Mouse (Mus musculus): ENCODE measurements at regions not wholly inside any gene's neighbourhood (a gene's known extent, or its start where the extent isn't known, plus 50 kb on each side); places are given as distances from the start of the nearest gene placed in this dataset.

GRCm38 (mm10) chr13:93992961-93993360 lies 64.6 kb upstream of the Lhfpl2 start:
- Histone ChIP-seq H3K27me3 (ENCODE audit: insufficient read depth, low read length) (no peaks in the 10 kb centered on the region), H3K4me2 (ENCODE audit: low read length) (no peak overlapping the region), H3K36me3 (ENCODE audit: insufficient read depth, low read length) (no peaks in the 10 kb centered on the region), H3K4me1 (replicated peaks; ENCODE audit: insufficient read depth, low read length) (no peaks in the 10 kb centered on the region), H3K27ac (no peak overlapping the region), H3K4me3 (replicated peaks; ENCODE audit: low read depth, low read length) (no peak overlapping the region), H3K9ac (ENCODE audit: low read depth, low read length) (no peak overlapping the region), H3K9me3 (replicated peaks; ENCODE audit: low read length) (no peaks in the 10 kb centered on the region)
- ATAC-seq (replicated peaks; ENCODE audit: low FRiP score, low read depth) = no peak
- DNase-seq (ENCODE audit: low spot score) = no peak
- no peak for TF ChIP-seq CTCF (IDR thresholded peaks at IDR 0.05; ENCODE audit: low read depth)
- WGBS = 73% methylated on average over 4 of the region's 4 CpGs

DNA sequence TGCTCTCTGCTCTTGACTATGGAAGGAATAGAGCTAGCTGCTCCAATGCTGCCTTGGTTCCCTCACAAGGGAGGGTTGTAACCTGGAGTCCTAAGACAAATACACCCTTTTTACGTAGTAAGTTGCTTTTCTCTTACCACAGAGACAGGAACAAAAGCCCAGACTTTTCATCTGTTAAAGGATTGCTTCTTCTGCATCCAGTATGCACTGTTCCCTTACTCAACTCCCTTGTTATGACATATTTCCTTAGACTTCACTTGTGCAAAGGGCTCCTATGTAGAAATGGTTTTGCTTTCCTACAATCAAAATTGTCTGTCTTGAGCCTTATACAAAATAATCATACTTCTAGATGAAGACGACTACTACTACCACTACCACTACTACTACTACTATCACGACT lies 62.2 kb upstream of the Lhfpl2 start:
- no peaks in the 10 kb centered on the region for H3K9me3 ChIP-seq (replicated peaks; ENCODE audit: low read length)
- H3K4me2 ChIP-seq (ENCODE audit: low read length) = no peak overlapping the region
- DNase-seq (ENCODE audit: low spot score) = no peak
- no peak for ATAC-seq (replicated peaks; ENCODE audit: low FRiP score, low read depth)
- WGBS = 92% methylated on average over 3 of the region's 3 CpGs
- H3K27ac ChIP-seq = no peak overlapping the region
- no peaks in the 10 kb centered on the region for H3K4me1 ChIP-seq (replicated peaks; ENCODE audit: insufficient read depth, low read length)
- TF ChIP-seq CTCF (IDR thresholded peaks at IDR 0.05; ENCODE audit: low read depth) = no peak
- H3K27me3 ChIP-seq (ENCODE audit: insufficient read depth, low read length) = no peaks in the 10 kb centered on the region
- no peak overlapping the region for H3K4me3 ChIP-seq (replicated peaks; ENCODE audit: low read depth, low read length)
- H3K36me3 ChIP-seq (ENCODE audit: insufficient read depth, low read length) = no peaks in the 10 kb centered on the region
- H3K9ac ChIP-seq (ENCODE audit: low read depth, low read length) = no peak overlapping the region

GRCm38 (mm10) chr13:93996535-93997382 lies 60.8 kb upstream of the Lhfpl2 start:
- 58% methylated on average over 10 of the region's 10 CpGs for WGBS
- no peak overlapping the region for H3K4me2 ChIP-seq (ENCODE audit: low read length)
- H3K27me3 ChIP-seq (ENCODE audit: insufficient read depth, low read length) = no peaks in the 10 kb centered on the region
- no peak overlapping the region for H3K9ac ChIP-seq (ENCODE audit: low read depth, low read length)
- no peaks in the 10 kb centered on the region for H3K9me3 ChIP-seq (replicated peaks; ENCODE audit: low read length)
- no peak overlapping the region for H3K4me3 ChIP-seq (replicated peaks; ENCODE audit: low read depth, low read length)
- H3K4me1 ChIP-seq (replicated peaks; ENCODE audit: insufficient read depth, low read length) = no peaks in the 10 kb centered on the region
- DNase-seq (ENCODE audit: low spot score) (no peak), ATAC-seq (replicated peaks; ENCODE audit: low FRiP score, low read depth) (no peak)
- H3K36me3 ChIP-seq (ENCODE audit: insufficient read depth, low read length) = no peaks in the 10 kb centered on the region
- H3K27ac ChIP-seq = no peak overlapping the region
- no peak for TF ChIP-seq CTCF (IDR thresholded peaks at IDR 0.05; ENCODE audit: low read depth)

GRCm38 (mm10) chr13:93997981-93998380 lies 59.6 kb upstream of the Lhfpl2 start:
- no peak overlapping the region for H3K9ac ChIP-seq (ENCODE audit: low read depth, low read length)
- H3K4me1 ChIP-seq (replicated peaks; ENCODE audit: insufficient read depth, low read length) = no peaks in the 10 kb centered on the region
- no peak for TF ChIP-seq CTCF (IDR thresholded peaks at IDR 0.05; ENCODE audit: low read depth)
- WGBS = 47% methylated on average over 6 of the region's 6 CpGs
- no peak overlapping the region for H3K4me3 ChIP-seq (replicated peaks; ENCODE audit: low read depth, low read length)
- ATAC-seq (replicated peaks; ENCODE audit: low FRiP score, low read depth) (0 out of 2 replicates have a peak, but pooled peaks have one; percentile 36), DNase-seq (ENCODE audit: low spot score) (no peak)
- no peaks in the 10 kb centered on the region for H3K9me3 ChIP-seq (replicated peaks; ENCODE audit: low read length)
- H3K27ac ChIP-seq = no peak overlapping the region
- H3K27me3 ChIP-seq (ENCODE audit: insufficient read depth, low read length) = no peaks in the 10 kb centered on the region
- no peaks in the 10 kb centered on the region for H3K36me3 ChIP-seq (ENCODE audit: insufficient read depth, low read length)
- H3K4me2 ChIP-seq (ENCODE audit: low read length) = no peak overlapping the region

GRCm38 (mm10) chr13:93998406-93998805 lies 59.2 kb upstream of the Lhfpl2 start:
- no peak overlapping the region for H3K27ac ChIP-seq
- no peak overlapping the region for H3K9ac ChIP-seq (ENCODE audit: low read depth, low read length)
- no peaks in the 10 kb centered on the region for H3K9me3 ChIP-seq (replicated peaks; ENCODE audit: low read length)
- no peak for DNase-seq (ENCODE audit: low spot score)
- no peak overlapping the region for H3K4me2 ChIP-seq (ENCODE audit: low read length)
- no peak for ATAC-seq (replicated peaks; ENCODE audit: low FRiP score, low read depth)
- H3K4me3 ChIP-seq (replicated peaks; ENCODE audit: low read depth, low read length) = no peak overlapping the region
- TF ChIP-seq CTCF (IDR thresholded peaks at IDR 0.05; ENCODE audit: low read depth) = no peak
- H3K36me3 ChIP-seq (ENCODE audit: insufficient read depth, low read length) = no peaks in the 10 kb centered on the region
- H3K4me1 ChIP-seq (replicated peaks; ENCODE audit: insufficient read depth, low read length) = no peaks in the 10 kb centered on the region
- no peaks in the 10 kb centered on the region for H3K27me3 ChIP-seq (ENCODE audit: insufficient read depth, low read length)
- WGBS = 53% methylated on average over 1 of the region's 1 CpGs

DNA sequence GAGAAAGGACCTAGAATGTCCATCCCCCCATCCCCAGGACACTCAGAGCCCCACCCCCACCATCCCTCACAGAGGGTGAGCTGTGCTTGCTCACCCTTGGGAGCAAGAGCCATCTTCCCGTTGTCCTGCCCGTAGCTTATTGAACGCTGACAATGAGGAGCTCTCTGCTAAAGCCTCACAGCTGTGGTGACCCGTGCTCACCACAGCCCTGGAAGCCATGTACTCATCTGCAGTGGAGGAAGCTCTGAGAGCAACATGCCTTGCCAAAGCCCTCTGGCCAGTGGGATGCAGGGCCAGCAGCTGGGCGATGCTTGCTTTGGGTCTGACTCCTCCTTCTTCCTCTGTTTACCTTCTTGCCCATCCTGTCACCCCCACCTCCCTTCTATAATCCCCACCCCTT lies 53.8 kb upstream of the Lhfpl2 start:
- Histone ChIP-seq H3K9ac (ENCODE audit: low read depth, low read length) (no peak overlapping the region), H3K27ac (no peak overlapping the region), H3K4me1 (replicated peaks; ENCODE audit: insufficient read depth, low read length) (no peaks in the 10 kb centered on the region), H3K27me3 (ENCODE audit: insufficient read depth, low read length) (no peaks in the 10 kb centered on the region), H3K36me3 (ENCODE audit: insufficient read depth, low read length) (no peaks in the 10 kb centered on the region), H3K4me2 (ENCODE audit: low read length) (no peak overlapping the region), H3K4me3 (replicated peaks; ENCODE audit: low read depth, low read length) (no peak overlapping the region), H3K9me3 (replicated peaks; ENCODE audit: low read length) (no peaks in the 10 kb centered on the region)
- DNase-seq (ENCODE audit: low spot score) (no peak), ATAC-seq (replicated peaks; ENCODE audit: low FRiP score, low read depth) (no peak)
- TF ChIP-seq CTCF (IDR thresholded peaks at IDR 0.05; ENCODE audit: low read depth) = no peak
- WGBS = 72% methylated on average over 5 of the region's 5 CpGs
